Mouse (Mus musculus) kidney, embryonic 14.5 days (tissue): ENCODE measurements around the gene Gm20521. TPM values are rescaled to one million over a fixed set of nuclear protein-coding genes. Genes with fewer than 3 reads are reported as not detected.

Experiments
- ATAC-seq: fragments of 200-750 bp; cut with Nextera tagmentation; 2 replicates; pipeline ENCODE4 v1.8.0; 2017; ENCODE audit warnings: moderate number of reproducible peaks, mild to moderate bottlenecking, moderate TSS enrichment, moderate library complexity; ENCODE audit not compliant: low FRiP score, low TSS enrichment
- H3K27ac ChIP-seq: fragments of 300-500 bp; sonication (generic); 2 replicates; pipeline ENCODE4 v1.5.1; 2014; ENCODE audit warnings: low read depth, mild to moderate bottlenecking, low read length, moderate library complexity, mixed read lengths
- H3K27me3 ChIP-seq: fragments of 300-500 bp; sonication (generic); 2 replicates; pipeline ENCODE4 v1.6.1; 2014; ENCODE audit warnings: mild to moderate bottlenecking, low read length; ENCODE audit not compliant: control insufficient read depth, insufficient read depth
- H3K36me3 ChIP-seq: fragments of 300-500 bp; sonication (generic); 2 replicates; pipeline ENCODE4 v1.6.1; 2014; ENCODE audit warnings: low read length, mixed read lengths; ENCODE audit not compliant: control insufficient read depth, insufficient read depth
- H3K4me1 ChIP-seq: fragments of 300-500 bp; sonication (generic); 2 replicates; pipeline ENCODE4 v1.6.1; 2014; ENCODE audit warnings: low read length, mixed read lengths; ENCODE audit not compliant: control insufficient read depth, insufficient read depth
- H3K4me2 ChIP-seq: fragments of 300-500 bp; sonication (generic); replicated peaks from 2 replicates; pipeline ENCODE4 v1.6.1; 2014; ENCODE audit warnings: low read depth, mild to moderate bottlenecking, low read length
- H3K4me3 ChIP-seq: fragments of 300-500 bp; sonication (generic); 2 replicates; pipeline ENCODE4 v1.5.1; 2014; ENCODE audit warnings: mild to moderate bottlenecking, low read length
- H3K9ac ChIP-seq: fragments of 300-500 bp; sonication (generic); 2 replicates; pipeline ENCODE4 v1.6.1; 2014; ENCODE audit warnings: low read depth, mild to moderate bottlenecking, low read length, moderate library complexity
- H3K9me3 ChIP-seq: fragments of 300-500 bp; sonication (generic); 2 replicates; pipeline ENCODE4 v1.6.1; 2016; ENCODE audit warnings: low read length; ENCODE audit not compliant: control insufficient read depth
- WGBS: fragments of 180-500 bp; shearing (Covaris S2); extraction: QIAGEN DNeasy Blood & Tissue Kit; methylation state at CpG from one replicate; pipeline ENCODE4 v1.1.7; 2014; 5-methylcytosine and 5-hydroxymethylcytosine counted together
- polyA plus RNA-seq: library from polyadenylated mRNA; unstranded; fragments of >200 nt; fragmentation: Nextera tagmentation; extraction: Ambion mirVana; gene quantifications from 2 replicates; pipeline ENCODE4 v1.2.1, GENCODE M21; 2014

Gene Gm20521
- polyA plus RNA-seq, 1 experiment from 2014 or later, result not detected

GRCm38 (mm10) chr14:54908682-54909081, 25.4 kb downstream of the Gm20521 start:
- H3K9me3 ChIP-seq, result no peaks in the 10 kb centered on the region
- H3K36me3 ChIP-seq, result peaks cover 46% of the 10 kb centered on the region
- ATAC-seq, result no peak
- H3K9ac ChIP-seq, result no peak overlapping the region
- peaks cover 6% of the 10 kb centered on the region for H3K4me1 ChIP-seq
- no peak overlapping the region for H3K4me2 ChIP-seq
- no peak overlapping the region for H3K27ac ChIP-seq
- H3K4me3 ChIP-seq, result no peak overlapping the region
- H3K27me3 ChIP-seq, result no peaks in the 10 kb centered on the region
- 54% methylated on average over 7 of the region's 7 CpGs for WGBS

- WGBS, result 1% methylated on average over 55 of the region's 69 CpGs
- H3K4me2 ChIP-seq, result peak overlapping the region; percentile 98
- H3K9me3 ChIP-seq, result no peaks in the 10 kb centered on the region
- peaks cover 6% of the 10 kb centered on the region for H3K4me1 ChIP-seq
- H3K4me3 ChIP-seq, result peak overlapping the region; percentile 95
- H3K9ac ChIP-seq, result peak overlapping the region; percentile 86
- peak; percentile 61 for ATAC-seq
- H3K27me3 ChIP-seq, result no peaks in the 10 kb centered on the region
- peaks cover 48% of the 10 kb centered on the region for H3K36me3 ChIP-seq
- H3K27ac ChIP-seq, result peak overlapping the region; percentile 65; the same call in 1 of the 2 replicates
Observed at GRCm38 (mm10) chr14:54912109-54912850, 29.0 kb downstream of the Gm20521 start.

GRCm38 (mm10) chr14:54912886-54913285, 29.6 kb downstream of the Gm20521 start, which contains the start of gene Slc22a17:
TSS of gene Slc22a17 (minus strand) at chr14:54913132.
- H3K4me1 ChIP-seq, result peaks cover 6% of the 10 kb centered on the region
- peak; percentile 91 for ATAC-seq
- peak within 1 kb of the TSS; percentile 98 for H3K4me2 ChIP-seq
- WGBS, result 0% methylated on average over 28 of the region's 28 CpGs
- peak within 1 kb of the TSS; percentile 86 for H3K9ac ChIP-seq
- H3K9me3 ChIP-seq, result no peaks in the 10 kb centered on the region
- H3K36me3 ChIP-seq, result peaks cover 46% of the 10 kb centered on the region
- H3K27me3 ChIP-seq, result no peaks in the 10 kb centered on the region
- peak within 1 kb of the TSS; percentile 65; the same call in 1 of the 2 replicates for H3K27ac ChIP-seq
- H3K4me3 ChIP-seq, result peak within 1 kb of the TSS; percentile 95

DNA sequence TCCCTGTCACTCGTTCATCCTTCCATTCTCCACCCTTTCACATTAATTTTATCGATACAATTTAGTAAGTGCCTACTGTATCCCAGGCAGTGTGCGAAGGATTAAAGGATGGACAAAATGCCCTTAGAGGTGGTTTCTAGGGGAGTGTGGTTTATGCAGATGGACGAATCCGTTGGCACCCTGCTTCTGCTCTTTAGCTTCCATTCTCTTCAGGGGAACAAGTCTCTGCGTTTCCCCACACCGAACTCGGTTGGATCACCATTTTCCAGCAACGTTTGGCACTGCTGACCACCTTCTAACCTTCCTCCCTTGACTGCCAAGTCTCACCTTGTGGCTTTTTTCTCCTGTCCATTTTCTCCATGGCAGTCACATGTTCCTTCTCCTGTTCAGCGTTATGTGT, 30.1 kb downstream of the Gm20521 start:
- H3K4me3 ChIP-seq, result peak overlapping the region; percentile 95
- peaks cover 6% of the 10 kb centered on the region for H3K4me1 ChIP-seq
- no peaks in the 10 kb centered on the region for H3K27me3 ChIP-seq
- no peak; the same call in 1 of the 2 replicates for ATAC-seq
- peaks cover 45% of the 10 kb centered on the region for H3K36me3 ChIP-seq
- H3K9me3 ChIP-seq, result no peaks in the 10 kb centered on the region
- WGBS, result 18% methylated on average over 10 of the region's 10 CpGs
- H3K4me2 ChIP-seq, result peak overlapping the region; percentile 98
- H3K27ac ChIP-seq, result no peak overlapping the region
- peak overlapping the region; percentile 86 for H3K9ac ChIP-seq

DNA sequence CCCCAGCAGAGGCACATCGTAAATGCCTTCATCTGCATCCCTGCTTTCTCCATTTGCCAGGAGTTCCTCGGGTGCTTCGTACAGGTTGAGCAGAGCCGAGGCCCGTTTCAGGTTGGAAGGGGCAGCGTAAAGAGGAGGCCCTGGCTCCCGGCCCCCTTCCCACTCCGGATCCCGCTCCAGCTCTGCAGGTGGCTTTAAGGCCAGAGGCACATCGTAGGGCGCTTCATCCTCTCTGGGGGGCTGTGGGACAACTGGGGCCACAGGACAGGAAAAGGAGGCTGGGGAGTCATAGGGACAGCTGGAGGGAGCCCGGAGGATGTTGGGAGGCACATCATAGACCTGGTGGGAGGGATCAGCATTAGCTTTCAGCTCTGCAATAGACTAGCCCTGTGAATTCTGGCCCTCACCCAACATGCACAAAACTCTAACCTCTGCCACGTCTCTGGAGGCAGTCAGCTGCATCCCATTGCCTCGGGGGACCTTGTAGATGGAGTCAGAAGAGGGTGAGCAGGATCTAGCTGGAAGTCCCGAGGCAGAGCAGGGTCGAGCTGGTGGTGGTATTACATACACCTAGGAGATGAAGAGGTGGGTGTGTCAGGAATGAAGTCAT, 36.9 kb downstream of the Gm20521 start:
- peaks cover 11% of the 10 kb centered on the region for H3K4me1 ChIP-seq
- no peak for ATAC-seq
- no peaks in the 10 kb centered on the region for H3K27me3 ChIP-seq
- peaks cover 59% of the 10 kb centered on the region for H3K36me3 ChIP-seq
- no peak overlapping the region for H3K27ac ChIP-seq
- H3K9ac ChIP-seq, result no peak overlapping the region
- 89% methylated on average over 16 of the region's 16 CpGs for WGBS
- H3K4me2 ChIP-seq, result no peak overlapping the region
- H3K9me3 ChIP-seq, result peaks cover 16% of the 10 kb centered on the region
- H3K4me3 ChIP-seq, result no peak overlapping the region

DNA sequence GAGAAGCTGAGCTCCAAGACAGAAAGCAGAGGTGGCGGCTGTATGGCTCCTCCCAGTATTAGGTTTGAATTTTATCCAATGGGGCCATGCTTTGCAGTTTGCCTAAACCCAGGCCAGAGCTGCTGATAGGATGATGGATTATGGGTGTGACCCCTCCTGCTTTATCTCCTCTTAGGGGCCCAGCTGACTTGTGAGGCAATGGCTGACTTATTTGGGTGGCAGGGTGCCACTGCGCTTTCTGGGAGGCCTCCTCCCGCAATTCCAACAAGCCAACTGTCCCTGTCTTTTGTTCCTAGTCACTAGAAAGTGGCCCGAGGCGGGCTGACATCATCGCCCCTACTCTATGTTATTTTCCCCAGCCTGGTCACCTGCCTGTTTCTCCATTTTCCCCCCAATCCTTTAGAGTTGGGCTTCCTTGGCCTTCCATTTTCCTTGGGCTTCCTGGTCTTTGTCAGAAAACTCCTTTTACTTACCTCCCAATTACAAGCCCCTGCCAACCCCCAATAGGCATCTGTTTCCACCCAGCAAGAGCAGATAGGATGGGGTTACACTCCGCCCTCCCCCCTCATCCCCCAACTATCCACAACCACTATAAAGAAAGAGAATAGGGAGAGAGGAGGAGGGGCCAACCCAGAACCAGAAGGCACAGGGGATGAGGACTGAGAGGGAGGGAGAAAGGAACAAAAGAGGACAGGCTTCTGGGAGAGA, 41.6 kb downstream of the Gm20521 start:
- Histone ChIP-seq H3K4me1 (peaks cover 23% of the 10 kb centered on the region), H3K27ac (peak overlapping the region; percentile 99)
- peak; percentile 53 for ATAC-seq

GRCm38 (mm10) chr14:54925349-54926342, 42.4 kb downstream of the Gm20521 start, which contains the start of gene Efs:
TSS of gene Efs (minus strand) at chr14:54926126.
- Histone ChIP-seq H3K4me3 (peak within 1 kb of the TSS; percentile 50), H3K27ac (peak within 1 kb of the TSS; percentile 99), H3K36me3 (peaks cover 12% of the 10 kb centered on the region; the same call in 1 of the 2 replicates), H3K9ac (peak within 1 kb of the TSS; percentile 86), H3K4me2 (peak within 1 kb of the TSS; percentile 93), H3K27me3 (no peaks in the 10 kb centered on the region), H3K4me1 (peaks cover 23% of the 10 kb centered on the region), H3K9me3 (peaks cover 16% of the 10 kb centered on the region)
- WGBS, result 2% methylated on average over 57 of the region's 57 CpGs
- peak; percentile 50 for ATAC-seq

More for the DNA sequence above, 41.6 kb downstream of the Gm20521 start:
- Histone ChIP-seq H3K4me3 (peak overlapping the region; percentile 50), H3K27me3 (no peaks in the 10 kb centered on the region), H3K4me2 (peak overlapping the region; percentile 93), H3K9ac (peak overlapping the region; percentile 86), H3K36me3 (peaks cover 20% of the 10 kb centered on the region), H3K9me3 (peaks cover 16% of the 10 kb centered on the region)
- WGBS, result 16% methylated on average over 7 of the region's 7 CpGs
